Mouse (Mus musculus) right cerebral cortex, adult 18-20 months (tissue): ENCODE results near the gene Crispld2.

Source experiments
- DNase-seq: peaks from one replicate; pipeline ENCODE4 v3.0.0; 2022; ENCODE audit warnings: mixed read lengths

Gene Crispld2

DNA sequence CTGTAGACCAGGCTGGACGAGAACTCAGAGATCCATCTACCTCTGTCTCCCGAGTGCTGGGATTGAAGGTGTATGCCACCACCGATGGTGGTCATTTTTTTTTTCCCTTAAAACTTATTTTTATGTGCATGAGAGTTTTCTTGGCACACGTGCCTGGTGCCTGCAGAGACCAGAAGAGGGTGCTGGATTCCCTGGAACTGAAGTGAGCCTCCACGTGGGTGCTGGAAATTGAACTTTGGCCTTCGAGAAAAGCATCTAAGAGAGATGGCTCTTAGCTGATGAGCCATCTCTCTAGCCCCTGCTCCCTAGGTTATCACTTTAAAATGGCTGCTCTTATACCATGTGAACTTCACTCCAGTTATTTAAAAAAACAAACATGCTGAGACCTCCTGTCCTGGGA is 82.3 kb downstream of the Crispld2 start:
- DNase-seq: no peak

DNA sequence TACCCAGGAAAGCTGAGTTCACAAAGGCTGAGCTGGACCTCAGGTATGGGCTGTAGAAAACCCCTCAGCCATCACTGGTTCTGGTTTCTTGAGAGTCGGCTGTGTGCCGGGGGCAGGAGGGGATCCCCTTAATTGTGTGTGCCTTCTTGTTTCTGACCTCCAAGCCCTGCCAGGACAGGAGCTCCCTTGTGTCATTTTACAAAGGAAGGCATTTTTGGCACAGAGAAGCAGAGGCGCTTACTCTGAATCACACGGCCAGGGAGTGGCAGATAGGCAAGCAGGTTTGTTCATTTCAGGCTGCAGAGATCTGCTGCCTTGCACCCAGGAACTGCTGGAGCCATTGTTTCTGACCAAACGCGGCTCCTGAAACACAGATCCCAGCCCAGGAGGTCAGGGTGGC is 83.1 kb downstream of the Crispld2 start:
- DNase-seq: no peak

DNA sequence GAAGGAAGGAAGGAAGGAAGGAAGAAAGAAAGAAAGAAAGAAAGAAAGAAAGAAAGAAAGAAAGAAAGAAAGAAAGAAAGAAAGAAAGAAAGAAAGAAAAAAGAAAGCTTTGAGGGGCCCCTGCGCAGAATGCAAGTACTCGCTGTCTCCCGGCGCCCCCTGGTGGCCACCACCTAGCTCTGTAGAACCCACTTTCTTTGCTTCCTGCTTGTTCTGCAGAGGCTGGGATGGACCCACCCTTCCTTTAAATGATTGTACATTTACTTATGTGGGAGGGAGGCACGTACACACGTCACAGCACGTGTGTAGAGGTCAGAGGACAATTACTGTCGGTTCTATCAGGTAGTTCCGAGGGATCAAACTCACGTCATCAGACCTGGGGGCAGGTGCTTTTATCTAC is 85.8 kb downstream of the Crispld2 start:
- peak; percentile 77 for DNase-seq

DNA sequence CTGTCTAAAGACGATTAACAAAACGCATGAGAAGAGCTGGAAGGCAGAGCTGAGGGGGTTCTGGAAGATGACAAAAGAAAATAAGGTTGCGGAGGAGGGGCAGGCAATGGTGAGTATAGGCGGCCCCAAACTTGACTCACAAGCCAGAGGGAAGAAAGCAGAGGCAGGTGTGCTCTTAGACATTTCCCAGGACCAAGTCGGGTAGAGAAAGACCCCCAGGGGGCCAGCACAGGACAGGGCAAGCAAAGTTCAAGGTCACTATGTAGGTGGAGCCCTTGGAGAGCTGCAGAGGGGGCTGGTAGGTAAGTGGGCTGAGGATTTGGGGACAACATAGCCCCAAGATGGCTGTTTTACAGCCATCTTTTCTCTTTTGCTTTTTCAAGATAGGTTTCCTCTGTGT is 87.1 kb downstream of the Crispld2 start:
- no peak for DNase-seq

DNA sequence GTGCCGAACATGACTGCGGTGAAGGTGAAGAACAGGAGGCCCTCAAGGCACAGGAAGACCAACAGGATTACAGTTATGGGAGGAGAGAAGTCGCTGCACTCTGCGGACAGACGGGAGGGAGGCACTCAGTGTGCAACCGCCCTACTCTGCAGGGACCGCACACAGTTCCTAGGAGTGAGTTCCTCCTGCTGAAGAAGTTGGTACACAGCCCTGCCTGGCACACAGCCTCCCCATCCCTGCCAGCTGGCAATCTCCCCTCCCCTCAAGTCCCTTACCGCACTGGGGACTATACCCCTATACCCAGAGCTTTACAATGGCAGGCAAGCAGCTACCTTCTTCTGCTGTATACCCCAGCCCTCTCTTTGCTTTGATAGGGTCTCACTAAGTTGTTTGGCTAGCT is 91.0 kb downstream of the Crispld2 start:
- DNase-seq: no peak

DNA sequence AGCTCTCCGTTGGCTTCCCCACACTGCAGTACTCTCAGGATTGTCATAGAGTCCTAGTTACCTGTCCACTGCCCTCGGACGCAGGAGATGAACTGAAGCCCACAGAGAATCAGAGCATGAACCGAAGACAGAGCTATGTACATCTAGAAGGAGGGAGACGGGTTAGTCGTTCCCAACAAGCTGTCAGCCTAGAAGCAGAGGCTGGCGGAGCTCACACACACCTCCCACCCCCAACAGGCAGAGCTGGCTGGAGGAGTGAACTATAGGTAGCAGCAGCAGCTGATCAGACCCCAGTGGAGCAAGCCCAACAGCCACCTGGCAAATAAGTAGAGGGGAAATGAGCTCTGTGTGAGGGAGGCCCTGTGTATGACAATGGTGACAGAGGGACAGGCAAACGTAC is 92.5 kb downstream of the Crispld2 start:
- DNase-seq: peak; percentile 47

DNA sequence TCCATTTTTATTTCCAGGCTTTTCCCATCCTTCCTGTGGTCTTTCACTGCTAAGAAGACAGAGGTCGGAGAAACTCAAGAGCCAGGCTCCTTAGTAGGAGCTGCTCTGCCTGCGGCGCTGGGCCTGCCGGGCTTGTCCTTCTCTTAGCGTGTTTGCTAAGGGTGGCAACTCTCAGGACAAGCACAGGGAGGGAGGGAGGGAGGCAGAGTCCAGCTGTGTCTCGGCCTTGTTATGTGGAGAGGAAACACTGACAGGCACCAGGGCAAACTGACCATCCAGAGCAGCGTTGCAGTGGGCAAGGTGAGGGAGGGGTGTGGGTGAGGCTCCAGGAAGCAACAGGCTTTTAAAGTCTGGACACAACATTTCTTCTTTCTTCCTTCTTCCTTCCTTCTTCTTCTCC is 97.3 kb downstream of the Crispld2 start:
- no peak for DNase-seq

DNA sequence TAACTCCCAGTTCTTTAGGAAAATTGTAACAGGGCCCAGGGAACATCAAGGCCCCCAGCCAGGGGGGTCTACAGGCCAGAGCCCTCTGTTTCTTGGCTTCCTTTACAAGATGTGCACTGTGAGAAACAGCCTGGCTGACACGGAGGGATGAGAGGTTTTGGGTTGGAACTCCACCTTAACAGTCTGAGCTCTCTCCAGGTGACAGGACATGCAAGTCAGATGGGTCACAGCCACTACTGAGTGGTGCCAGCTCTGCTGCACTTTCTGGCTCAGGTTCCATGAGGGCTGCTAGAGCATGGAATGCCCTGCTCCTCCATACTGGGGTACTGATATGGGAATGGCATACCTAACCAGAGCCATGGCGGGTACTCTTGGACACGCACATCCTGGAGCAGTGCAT is 98.8 kb downstream of the Crispld2 start:
- no peak for DNase-seq

DNA sequence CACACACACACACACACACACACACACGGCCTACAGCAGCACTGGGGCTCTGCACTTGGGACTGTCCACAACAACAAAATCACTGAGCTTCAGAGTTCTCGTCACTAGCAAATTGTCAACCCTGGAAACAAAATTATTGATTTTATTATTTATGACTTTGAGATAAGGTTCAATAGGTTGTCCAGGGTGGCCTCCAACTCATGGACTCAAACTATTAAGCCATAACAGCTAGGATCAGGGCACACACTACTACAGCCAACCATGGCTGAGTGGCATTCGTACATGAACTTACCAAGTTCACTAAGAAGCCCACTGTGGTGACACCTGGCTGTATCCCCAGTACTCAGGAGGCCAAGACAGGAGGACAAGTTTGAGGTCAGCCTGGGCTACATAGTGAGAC is 100.9 kb downstream of the Crispld2 start:
- DNase-seq: no peak

DNA sequence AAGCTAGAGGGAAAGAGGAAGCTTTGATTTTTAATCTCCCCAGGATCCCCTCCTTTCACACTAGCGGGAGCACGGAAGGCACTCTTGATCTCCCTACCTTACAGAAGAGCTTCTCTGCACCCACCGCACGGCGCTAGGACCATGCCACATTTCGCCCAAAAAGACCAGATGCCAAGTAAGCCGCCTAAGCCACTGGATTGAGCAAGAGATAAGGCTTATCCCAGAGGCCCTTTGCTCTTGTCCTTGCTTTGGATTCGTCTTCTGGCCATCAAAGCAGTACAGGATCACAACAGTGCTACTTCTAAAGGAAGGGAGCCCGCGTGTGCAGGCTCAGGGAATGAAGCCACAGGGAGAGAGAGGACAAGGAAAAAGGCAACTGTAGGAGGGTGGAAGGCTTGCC is 102.6 kb downstream of the Crispld2 start:
- DNase-seq: no peak

DNA sequence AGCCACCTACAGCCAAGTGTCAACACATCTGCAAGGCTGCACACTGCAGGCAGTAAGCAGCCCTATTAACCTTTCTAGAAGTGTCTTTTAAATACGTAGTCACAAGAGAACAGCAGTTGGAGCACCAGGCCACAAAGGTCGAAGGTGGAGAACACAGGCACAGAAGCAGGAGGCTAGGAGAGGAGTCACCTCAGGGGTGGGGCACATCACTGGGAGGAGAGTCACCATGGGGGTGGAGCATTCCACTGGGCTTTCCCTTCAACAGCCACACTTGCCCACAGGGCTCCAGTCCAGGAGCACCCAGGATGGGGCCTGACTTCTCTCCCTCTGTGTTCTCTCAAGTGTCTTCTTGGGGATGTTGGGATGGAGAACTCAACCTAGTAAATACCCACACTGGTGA is 104.2 kb downstream of the Crispld2 start:
- DNase-seq: no peak

DNA sequence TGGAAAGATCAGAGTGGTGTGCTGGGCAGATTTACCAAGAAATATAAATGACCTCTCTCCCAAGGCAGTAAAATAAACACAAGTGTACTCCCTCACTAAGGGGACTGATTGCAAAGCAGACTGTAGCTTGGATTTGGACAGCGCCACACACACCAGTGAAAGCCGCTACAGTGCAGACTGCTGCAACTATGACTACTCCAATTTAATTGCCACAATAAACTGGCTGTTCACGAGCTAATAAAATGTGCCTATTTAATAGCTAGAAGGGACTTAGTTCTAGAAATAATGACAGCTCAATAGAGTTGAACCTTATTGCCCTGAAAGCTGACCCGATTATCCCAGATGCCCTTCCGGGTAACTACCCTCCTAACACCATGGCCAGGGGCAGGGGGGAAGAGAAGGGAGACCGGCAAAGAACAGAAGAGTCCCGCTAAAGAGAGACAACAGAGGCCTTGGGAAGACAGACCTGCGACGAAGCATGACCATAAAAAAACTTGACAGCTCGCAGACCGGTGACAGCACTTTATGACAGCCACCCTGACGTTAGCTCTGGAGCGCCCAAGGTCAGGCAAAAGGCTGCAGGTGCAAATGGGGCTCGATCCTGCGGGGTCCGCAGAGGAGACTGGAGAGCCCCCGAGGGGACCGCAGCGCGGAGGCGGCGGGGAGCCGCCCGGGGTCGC is 108.3 kb downstream of the Crispld2 start:
- no peak for DNase-seq

DNA sequence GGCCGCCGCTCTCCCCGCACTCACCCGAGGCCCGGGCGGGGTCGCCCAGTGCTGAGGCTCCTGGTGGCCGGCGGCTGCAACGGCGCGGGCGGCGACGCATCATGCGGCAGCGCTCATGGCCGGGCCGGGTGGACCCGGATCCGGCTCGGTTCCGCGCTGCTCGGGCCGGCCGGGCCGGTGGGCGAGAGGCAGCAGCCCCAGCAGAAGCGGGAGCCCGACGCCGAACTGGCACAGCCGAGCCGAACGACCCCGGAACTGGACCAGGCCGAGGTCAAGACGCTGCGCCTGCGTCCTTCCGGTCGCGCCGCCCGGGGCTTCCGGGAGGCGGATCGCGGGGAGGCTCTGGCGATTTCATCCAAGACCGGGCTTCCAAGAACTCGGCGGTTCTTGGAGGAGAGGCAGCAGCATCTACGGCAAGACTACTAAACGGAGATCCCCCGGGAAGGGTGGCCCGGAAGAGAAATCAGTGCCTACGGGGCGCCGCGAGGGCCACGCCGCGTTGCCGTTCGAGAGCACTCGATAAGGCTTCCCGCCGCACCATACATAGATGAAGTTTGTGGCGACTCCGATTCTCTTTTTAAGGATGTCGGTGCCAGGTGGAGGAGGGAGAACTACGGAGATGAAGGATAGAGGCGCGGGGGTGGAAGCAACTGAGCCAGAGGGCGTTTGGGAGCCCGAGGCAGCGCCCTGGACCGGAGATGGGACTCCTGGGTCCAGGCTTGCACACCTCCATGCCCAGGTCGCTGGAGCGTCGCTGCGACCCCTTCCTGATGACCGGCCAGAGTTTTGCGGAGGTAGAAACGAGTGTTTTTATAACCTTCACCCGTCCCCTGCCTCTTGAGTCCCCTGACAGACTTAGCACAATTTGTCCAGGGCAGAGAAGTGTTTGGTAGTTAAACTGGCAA is 109.1 kb downstream of the Crispld2 start, which contains the start of gene Zdhhc7:
TSS of gene Zdhhc7 (minus strand) at position 415 of the 905 bp plus-strand sequence.
- peak; percentile 90 for DNase-seq
